Mouse (Mus musculus) forebrain, embryonic 11.5 days (tissue): Measurements from ENCODE around the gene Ahcyl1. TPM values are rescaled to one million over a fixed set of nuclear protein-coding genes. Genes with fewer than 3 reads are reported as not detected.

Experiments
- ATAC-seq: fragments of 200-750 bp; cut with Nextera tagmentation; replicated peaks from 2 replicates; pipeline ENCODE4 v1.8.0; 2017; ENCODE audit warnings: moderate TSS enrichment; ENCODE audit not compliant: low FRiP score
- DNase-seq: peaks from one replicate; pipeline ENCODE4 v3.0.0-alpha.2; 2017; ENCODE audit warnings: low spot score
- H3K27ac ChIP-seq: fragments of 300-500 bp; sonication (generic); 2 replicates; pipeline ENCODE4 v1.5.1; 2014; ENCODE audit warnings: low read depth, low read length
- H3K27me3 ChIP-seq: fragments of 300-500 bp; sonication (generic); 2 replicates; pipeline ENCODE4 v1.6.1; 2014; ENCODE audit warnings: mild to moderate bottlenecking, low read length, mixed read lengths; ENCODE audit not compliant: control insufficient read depth, insufficient read depth
- H3K36me3 ChIP-seq: fragments of 300-500 bp; sonication (generic); 2 replicates; pipeline ENCODE4 v1.6.1; 2014; ENCODE audit warnings: mild to moderate bottlenecking, low read length, moderate library complexity, mixed read lengths; ENCODE audit not compliant: control insufficient read depth, insufficient read depth
- H3K4me1 ChIP-seq: fragments of 300-500 bp; sonication (generic); replicated peaks from 2 replicates; pipeline ENCODE4 v1.6.1; 2014; ENCODE audit warnings: low read length, mixed read lengths; ENCODE audit not compliant: control insufficient read depth, insufficient read depth
- H3K4me2 ChIP-seq: fragments of 300-500 bp; sonication (generic); 2 replicates; pipeline ENCODE4 v1.6.1; 2014; ENCODE audit warnings: low read depth, mild to moderate bottlenecking, low read length, moderate library complexity, mixed read lengths; ENCODE audit not compliant: severe bottlenecking
- H3K4me3 ChIP-seq: fragments of 300-500 bp; sonication (generic); 2 replicates; pipeline ENCODE4 v1.5.1; 2014; ENCODE audit warnings: low read depth, low read length
- H3K9ac ChIP-seq: fragments of 300-500 bp; sonication (generic); 2 replicates; pipeline ENCODE4 v1.6.1; 2014; ENCODE audit warnings: low read length
- H3K9me3 ChIP-seq: fragments of 300-500 bp; sonication (generic); 2 replicates; pipeline ENCODE4 v1.6.1; 2016; ENCODE audit warnings: low read length, mixed read lengths; ENCODE audit not compliant: control insufficient read depth
- WGBS: fragments of 180-500 bp; shearing (Covaris S2); extraction: QIAGEN DNeasy Blood & Tissue Kit; methylation state at CpG from one replicate; pipeline ENCODE4 v1.1.7; 2014; 5-methylcytosine and 5-hydroxymethylcytosine counted together
- polyA plus RNA-seq: library from polyadenylated mRNA; unstranded; fragments of >200 nt; fragmentation: Nextera tagmentation; extraction: Ambion mirVana; gene quantifications from 2 replicates; pipeline ENCODE4 v1.2.1, GENCODE M21; 2014

The Ahcyl1 gene
- polyA plus RNA-seq, 1 experiment from 2014 or later = 122 TPM

DNA sequence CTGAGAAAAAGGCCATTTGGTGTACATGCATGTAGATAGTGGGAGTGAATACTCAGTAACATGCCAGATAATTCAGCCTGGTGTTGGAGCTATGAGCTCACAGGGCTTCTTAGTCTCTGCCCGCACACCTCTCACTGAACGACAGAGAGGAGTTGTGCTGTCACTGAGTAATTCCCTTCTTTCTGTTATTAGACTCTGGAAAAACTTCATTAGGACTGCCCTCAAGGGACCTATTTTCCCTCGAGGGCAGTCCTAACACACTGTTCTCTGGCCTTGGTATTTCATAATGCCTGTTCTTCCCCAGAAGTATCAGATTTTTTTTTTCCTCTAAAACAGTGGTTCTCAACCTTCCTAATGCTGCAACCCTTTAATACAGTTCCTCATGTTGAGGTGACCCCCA, 15.7 kb upstream of the Ahcyl1 start:
- Histone ChIP-seq H3K4me3 (no peak overlapping the region), H3K36me3 (no peaks in the 10 kb centered on the region), H3K27ac (no peak overlapping the region), H3K4me2 (no peak overlapping the region), H3K4me1 (no peaks in the 10 kb centered on the region), H3K9me3 (no peaks in the 10 kb centered on the region), H3K27me3 (no peaks in the 10 kb centered on the region), H3K9ac (no peak overlapping the region)
- 67% methylated on average over 3 of the region's 3 CpGs for WGBS
- DNase-seq (no peak), ATAC-seq (no peak)

DNA sequence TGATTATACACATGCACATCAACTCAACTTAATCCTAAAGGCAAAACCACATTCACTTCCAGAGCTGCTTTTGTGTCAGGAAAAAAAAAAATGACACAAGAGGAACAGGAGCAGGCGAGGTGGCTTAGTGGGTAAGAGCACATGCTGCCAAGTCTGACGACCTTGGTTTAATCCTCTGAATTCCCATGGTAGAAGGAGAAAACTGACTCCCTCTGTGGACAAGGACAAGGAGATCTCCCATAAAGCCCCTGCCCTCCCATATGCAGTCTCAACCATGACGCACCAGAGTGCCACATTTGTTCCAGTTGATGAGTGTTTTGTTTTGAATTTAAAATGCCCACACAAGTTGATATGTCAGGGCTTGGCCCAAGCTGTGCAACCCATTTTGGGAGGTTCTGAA, 12.8 kb upstream of the Ahcyl1 start:
- 39% methylated on average over 3 of the region's 3 CpGs for WGBS
- no peaks in the 10 kb centered on the region for H3K36me3 ChIP-seq
- no peak overlapping the region for H3K4me3 ChIP-seq
- no peak overlapping the region for H3K27ac ChIP-seq
- DNase-seq (no peak), ATAC-seq (no peak)
- H3K27me3 ChIP-seq = no peaks in the 10 kb centered on the region
- no peaks in the 10 kb centered on the region for H3K9me3 ChIP-seq
- H3K4me1 ChIP-seq = no peaks in the 10 kb centered on the region
- no peak overlapping the region for H3K4me2 ChIP-seq
- H3K9ac ChIP-seq = no peak overlapping the region

- no peak for ATAC-seq
- Histone ChIP-seq H3K4me2 (no peak overlapping the region), H3K27ac (no peak overlapping the region), H3K27me3 (no peaks in the 10 kb centered on the region), H3K4me3 (no peak overlapping the region), H3K9me3 (no peaks in the 10 kb centered on the region), H3K4me1 (no peaks in the 10 kb centered on the region), H3K36me3 (no peaks in the 10 kb centered on the region), H3K9ac (no peak overlapping the region)
- DNase-seq = no peak
- 94% methylated on average over 4 of the region's 4 CpGs for WGBS
Observed at GRCm38 (mm10) chr3:107707239-107707638, 10.9 kb upstream of the Ahcyl1 start.

DNA sequence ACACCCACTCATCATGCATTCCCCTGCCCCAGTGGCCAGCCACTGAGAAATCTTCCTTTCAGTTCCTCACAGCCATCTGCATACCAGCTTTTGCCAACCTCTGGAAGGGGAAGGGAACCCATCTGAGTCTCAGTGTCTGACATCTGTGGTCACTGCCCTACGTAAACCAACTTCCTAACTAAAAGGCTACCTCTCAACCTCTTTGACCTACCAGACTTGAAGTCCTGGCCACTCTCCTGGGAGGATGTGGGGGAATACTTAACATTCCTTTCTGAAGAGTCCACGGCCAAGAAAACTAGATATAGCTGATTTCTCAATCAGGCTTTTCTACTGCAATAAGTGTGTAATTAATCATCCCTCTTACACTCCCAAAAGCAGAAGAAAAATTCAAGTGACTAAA, 9.8 kb upstream of the Ahcyl1 start:
- H3K27me3 ChIP-seq = no peaks in the 10 kb centered on the region
- no peak overlapping the region for H3K9ac ChIP-seq
- no peaks in the 10 kb centered on the region for H3K36me3 ChIP-seq
- H3K4me1 ChIP-seq = no peaks in the 10 kb centered on the region
- DNase-seq (no peak), ATAC-seq (no peak)
- 71% methylated on average over 2 of the region's 2 CpGs for WGBS
- H3K4me2 ChIP-seq = no peak overlapping the region
- no peaks in the 10 kb centered on the region for H3K9me3 ChIP-seq
- no peak overlapping the region for H3K4me3 ChIP-seq
- H3K27ac ChIP-seq = no peak overlapping the region

- H3K4me1 ChIP-seq = no peaks in the 10 kb centered on the region
- WGBS = 85% methylated on average over 1 of the region's 1 CpGs
- ATAC-seq = no peak
- no peaks in the 10 kb centered on the region for H3K9me3 ChIP-seq
- H3K9ac ChIP-seq = no peak overlapping the region
- H3K27ac ChIP-seq = no peak overlapping the region
- no peaks in the 10 kb centered on the region for H3K36me3 ChIP-seq
- no peak overlapping the region for H3K4me2 ChIP-seq
- H3K27me3 ChIP-seq = no peaks in the 10 kb centered on the region
- H3K4me3 ChIP-seq = no peak overlapping the region
- no peak for DNase-seq
Observed at GRCm38 (mm10) chr3:107704371-107704705, 8.0 kb upstream of the Ahcyl1 start.

DNA sequence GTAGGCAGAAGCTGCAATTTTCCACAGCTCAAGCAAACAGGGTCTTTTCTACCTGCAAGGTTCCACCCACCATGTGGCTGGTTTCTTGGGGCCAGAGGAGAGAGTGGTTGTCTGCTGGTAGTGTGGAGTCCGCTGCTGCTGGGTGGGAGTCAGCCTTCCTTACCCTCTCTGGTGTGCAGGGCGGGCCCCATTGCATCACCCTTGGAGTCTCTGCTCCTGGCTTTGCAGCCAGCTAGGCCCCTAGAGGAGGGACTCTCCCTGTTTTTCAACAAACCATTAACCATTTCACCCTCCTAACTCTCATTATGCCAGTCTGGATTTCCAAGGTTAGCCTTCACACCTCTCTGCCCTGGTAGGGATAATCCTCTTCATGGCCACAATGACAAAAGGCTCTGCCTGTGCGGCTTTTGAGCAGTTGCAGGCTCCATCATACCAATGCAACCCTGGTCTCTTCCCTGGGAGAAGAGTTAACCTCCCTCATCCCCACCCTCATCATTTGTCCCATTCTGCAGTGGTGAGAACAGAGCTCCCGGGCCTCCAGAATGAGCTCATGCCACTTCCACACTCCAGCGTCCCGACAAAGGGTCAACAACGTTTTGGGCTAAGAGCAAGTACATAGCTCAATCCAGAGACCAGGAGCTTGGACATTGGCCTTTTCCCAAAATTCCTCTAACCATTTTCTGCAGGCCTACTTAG, 7.5 kb upstream of the Ahcyl1 start:
- H3K36me3 ChIP-seq = no peaks in the 10 kb centered on the region
- H3K4me2 ChIP-seq = no peak overlapping the region
- no peaks in the 10 kb centered on the region for H3K4me1 ChIP-seq
- no peaks in the 10 kb centered on the region for H3K9me3 ChIP-seq
- WGBS = 80% methylated on average over 7 of the region's 7 CpGs
- DNase-seq = no peak
- H3K27ac ChIP-seq = no peak overlapping the region
- ATAC-seq = no peak
- no peaks in the 10 kb centered on the region for H3K27me3 ChIP-seq
- no peak overlapping the region for H3K4me3 ChIP-seq
- H3K9ac ChIP-seq = no peak overlapping the region

- DNase-seq = no peak
- Histone ChIP-seq H3K4me1 (no peaks in the 10 kb centered on the region), H3K9me3 (no peaks in the 10 kb centered on the region), H3K36me3 (no peaks in the 10 kb centered on the region), H3K4me3 (no peak overlapping the region), H3K27ac (no peak overlapping the region), H3K9ac (no peak overlapping the region), H3K27me3 (no peaks in the 10 kb centered on the region), H3K4me2 (no peak overlapping the region)
- 89% methylated on average over 1 of the region's 1 CpGs for WGBS
- no peak for ATAC-seq
Observed at GRCm38 (mm10) chr3:107701767-107702394, 5.5 kb upstream of the Ahcyl1 start.

- DNase-seq = no peak
- H3K27ac ChIP-seq = no peak overlapping the region
- H3K27me3 ChIP-seq = no peaks in the 10 kb centered on the region
- no peak overlapping the region for H3K9ac ChIP-seq
- H3K4me1 ChIP-seq = no peaks in the 10 kb centered on the region
- WGBS = 89% methylated on average over 2 of the region's 2 CpGs
- H3K4me2 ChIP-seq = no peak overlapping the region
- no peaks in the 10 kb centered on the region for H3K9me3 ChIP-seq
- H3K4me3 ChIP-seq = no peak overlapping the region
- no peak for ATAC-seq
- no peaks in the 10 kb centered on the region for H3K36me3 ChIP-seq
Observed at GRCm38 (mm10) chr3:107700625-107701024, 4.3 kb upstream of the Ahcyl1 start.

DNA sequence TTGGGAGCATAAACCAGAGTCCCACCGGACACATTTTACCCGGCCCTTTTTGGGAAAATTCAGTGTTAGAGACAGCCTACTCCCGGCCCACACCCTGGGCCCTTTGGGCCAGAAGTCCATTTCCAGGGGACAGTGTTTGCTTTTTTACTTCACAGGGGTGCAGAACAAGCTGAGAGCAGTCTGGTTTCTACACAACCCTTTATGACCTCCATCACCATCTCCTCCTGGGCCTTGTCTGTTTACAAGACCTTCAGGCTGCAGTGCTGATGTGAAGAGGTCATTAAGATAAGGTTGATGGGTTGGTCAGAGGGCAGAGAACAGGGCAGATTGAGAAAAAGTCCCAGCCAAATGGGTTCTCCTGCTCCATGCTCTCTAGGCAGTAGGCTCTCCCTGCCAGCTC, 550 bp upstream of the Ahcyl1 start:
- 29% methylated on average over 3 of the region's 3 CpGs for WGBS
- Histone ChIP-seq H3K9ac (0 out of 2 replicates have a peak overlapping the region, but pooled peaks have one; percentile 14), H3K4me2 (peak overlapping the region; percentile 29), H3K4me1 (0 out of 2 replicates have a peak, but pooled peaks cover 2% of the 10 kb centered on the region), H3K4me3 (no peak overlapping the region), H3K36me3 (no peaks in the 10 kb centered on the region), H3K27me3 (no peaks in the 10 kb centered on the region), H3K9me3 (no peaks in the 10 kb centered on the region), H3K27ac (no peak overlapping the region)
- no peak; the same call in 1 of the 2 replicates for ATAC-seq
- DNase-seq = peak; percentile 50
